Mouse (Mus musculus): ENCODE results near the gene C130050O18Rik.

Gene C130050O18Rik

GRCm38 (mm10) chr5:139404801-139405401 lies at the start of gene C130050O18Rik:
C130050O18Rik (plus strand) TSS chr5:139405280.
- peak; percentile 72 for DNase-seq

- DNase-seq: peak; percentile 75
Measured at GRCm38 (mm10) chr5:139358653-139359052, 46.4 kb upstream of the C130050O18Rik start.

DNA sequence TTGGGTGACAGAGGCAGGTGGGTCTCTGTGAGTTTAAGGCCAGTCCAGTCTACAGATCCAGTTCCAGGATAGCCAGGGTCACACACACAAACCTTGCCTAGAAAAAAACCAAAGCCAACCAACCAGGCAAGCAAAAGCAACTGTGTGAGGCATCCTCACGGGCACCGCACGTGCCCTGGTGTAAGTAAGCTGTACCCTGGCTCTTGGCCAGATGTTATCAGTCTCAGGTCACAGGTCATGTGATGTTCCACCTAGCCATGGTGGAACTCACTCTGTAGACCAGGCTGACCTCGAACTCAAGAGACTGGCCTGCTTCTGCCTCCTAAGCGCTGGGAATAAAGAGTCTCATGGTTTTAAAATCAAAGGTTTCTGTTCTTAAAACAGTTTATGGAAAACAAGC lies 45.8 kb upstream of the C130050O18Rik start:
- no peak for DNase-seq

DNA sequence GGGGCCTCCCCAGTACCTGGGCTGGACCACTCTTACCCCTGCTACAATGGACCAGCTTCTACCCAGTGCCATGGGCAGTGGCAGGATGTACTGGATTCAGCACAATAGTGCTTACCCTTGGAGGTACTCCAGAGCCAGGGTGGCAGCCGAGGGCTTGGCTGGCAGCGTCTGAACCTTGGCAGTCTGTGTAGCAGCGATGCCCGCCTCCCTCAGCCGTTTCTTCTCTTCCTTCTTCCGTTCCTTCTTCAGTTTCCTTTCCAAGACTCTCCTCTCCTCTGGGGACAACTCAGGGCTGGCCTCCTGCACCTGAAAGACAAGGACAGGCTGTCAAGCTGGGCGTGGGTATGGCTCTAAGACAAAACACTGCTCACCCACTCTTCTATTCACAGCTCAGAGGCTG lies 41.2 kb upstream of the C130050O18Rik start:
- peak; percentile 63 for DNase-seq

DNA sequence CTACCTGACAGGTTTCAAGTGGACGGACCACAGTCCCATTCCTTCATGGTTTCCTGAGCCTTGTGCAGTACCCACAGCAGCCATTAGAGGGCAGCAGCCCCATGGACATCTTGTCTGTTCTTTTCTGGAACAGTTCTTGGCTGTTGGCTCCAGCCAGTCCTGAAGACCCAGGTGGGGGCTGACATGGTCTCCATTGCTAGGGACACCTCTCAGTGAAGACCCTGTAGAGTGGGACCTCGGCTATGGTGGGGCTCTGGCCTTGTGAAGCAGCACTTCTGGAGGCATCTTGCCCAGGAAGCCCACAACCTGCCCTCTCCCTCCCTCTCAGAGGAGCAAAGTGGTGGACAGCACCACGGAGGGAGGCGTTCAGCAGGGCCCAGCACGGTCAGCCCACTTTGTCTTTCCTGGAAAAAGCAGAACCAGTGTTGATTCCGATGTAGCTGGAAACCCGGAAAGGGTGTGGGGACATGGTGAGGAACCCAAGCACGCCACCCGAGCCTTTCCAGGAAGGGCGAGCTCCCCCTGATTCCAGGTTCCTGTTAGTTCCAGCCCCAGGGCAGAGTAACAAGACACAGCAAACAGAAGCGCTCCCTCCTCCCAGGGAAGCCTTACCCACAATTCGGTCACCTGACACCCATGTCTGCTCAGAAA lies 40.7 kb upstream of the C130050O18Rik start:
- peak; percentile 98 for DNase-seq

DNA sequence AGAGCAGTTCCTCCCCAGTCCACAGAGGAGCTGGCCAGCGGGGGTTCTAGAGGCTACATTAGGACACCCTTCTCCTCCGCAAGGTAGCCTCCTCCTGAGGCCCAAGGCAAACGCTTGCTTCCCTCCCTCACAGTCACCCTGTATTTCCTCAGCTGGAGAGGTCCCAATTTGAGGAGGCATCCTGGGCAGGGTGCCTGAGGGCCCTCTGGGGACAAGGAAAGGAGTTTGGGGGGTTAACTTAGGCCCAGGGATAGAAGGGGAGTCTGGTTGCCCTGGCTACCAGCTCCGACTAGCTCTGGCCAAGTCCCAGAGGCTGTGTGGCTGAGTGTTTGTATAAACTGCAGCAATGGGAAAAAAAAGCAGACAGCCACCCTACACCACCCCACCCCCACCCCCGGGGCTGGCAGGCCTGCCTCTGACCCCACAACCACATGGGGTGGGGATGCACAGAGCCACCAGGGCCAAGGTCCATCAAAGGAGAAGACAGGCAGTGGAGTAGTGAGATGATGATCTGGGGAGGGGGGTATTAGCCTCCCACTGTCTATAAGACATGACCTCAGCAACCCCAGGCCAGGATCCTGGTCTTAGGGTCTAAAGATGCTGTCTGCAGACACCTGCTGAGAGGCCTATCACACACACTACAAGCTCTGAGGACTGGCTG lies 40.0 kb upstream of the C130050O18Rik start:
- peak; percentile 75 for DNase-seq

DNA sequence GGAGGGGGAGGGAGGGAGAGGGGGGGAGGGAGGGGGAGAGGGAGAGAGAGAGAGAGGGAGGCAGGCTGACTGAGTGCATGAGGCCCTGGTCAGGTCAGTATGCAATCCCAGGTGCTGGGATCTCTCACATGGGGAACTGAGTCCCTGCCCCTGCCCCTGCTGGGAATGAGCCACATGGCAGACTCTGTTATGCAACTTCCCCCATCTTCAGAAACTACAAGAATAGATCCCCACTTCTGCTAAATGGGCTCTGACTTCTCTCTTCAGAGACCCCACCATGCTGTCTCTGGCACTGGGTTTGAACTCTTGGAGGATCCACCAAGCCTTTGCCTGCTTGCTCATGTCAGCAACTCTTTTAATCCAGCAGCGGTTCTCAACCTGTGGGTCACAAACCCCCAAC lies 39.3 kb upstream of the C130050O18Rik start:
- peak; percentile 65 for DNase-seq

DNA sequence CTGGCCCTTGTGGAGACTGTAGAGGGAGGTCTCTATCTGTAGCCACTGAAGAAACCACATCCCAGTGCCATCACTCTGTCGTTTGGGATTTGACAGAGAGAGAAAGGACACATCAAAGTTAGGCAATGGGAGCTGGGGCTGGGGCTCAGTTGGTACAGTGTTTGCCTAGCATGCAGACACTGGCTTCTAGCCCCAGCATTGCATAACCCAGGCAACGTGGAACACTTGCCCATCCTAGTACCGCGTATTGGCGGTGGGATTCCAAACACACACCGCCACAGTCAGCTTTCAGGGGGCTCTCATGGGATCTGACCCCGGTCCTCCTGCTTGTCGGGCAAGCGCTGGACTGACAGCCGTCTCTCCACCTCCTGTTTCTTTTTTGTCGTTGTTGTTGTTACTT lies 38.6 kb upstream of the C130050O18Rik start:
- DNase-seq: peak; percentile 70

- no peak for DNase-seq
Measured at GRCm38 (mm10) chr5:139367884-139368458, 37.1 kb upstream of the C130050O18Rik start.

DNA sequence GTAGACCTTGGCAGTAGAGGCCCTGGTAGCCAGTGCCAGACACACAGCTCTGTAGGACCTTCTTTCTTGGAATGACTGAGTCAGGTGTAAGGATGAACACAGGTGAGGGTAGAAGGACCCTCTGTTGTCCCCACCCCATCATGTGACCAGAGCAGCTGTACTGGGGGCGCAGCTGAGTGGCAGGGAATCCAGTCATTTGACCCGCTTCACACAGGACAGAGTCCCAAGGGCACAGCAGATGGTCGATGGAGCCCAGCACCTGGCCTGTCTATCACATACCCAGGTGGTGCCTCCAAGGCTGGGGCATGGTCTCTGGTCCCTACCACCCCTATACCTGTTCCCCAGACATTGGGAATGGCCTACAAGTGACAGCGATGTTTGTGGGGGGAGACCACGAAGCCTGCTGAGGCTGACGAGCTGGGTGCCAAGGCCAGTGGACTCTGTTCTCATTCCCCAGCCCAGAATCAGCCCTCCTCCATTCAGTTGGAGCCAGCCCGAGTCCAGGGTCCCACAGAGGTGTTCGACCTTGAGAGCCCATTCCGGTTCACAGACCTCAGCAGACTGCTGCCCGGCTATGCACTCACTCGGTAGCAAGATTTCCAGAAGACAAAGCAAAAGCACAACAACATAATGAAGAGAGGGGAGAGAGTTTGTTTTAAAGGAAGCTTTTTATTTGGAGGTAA lies 36.3 kb upstream of the C130050O18Rik start:
- DNase-seq: no peak

DNA sequence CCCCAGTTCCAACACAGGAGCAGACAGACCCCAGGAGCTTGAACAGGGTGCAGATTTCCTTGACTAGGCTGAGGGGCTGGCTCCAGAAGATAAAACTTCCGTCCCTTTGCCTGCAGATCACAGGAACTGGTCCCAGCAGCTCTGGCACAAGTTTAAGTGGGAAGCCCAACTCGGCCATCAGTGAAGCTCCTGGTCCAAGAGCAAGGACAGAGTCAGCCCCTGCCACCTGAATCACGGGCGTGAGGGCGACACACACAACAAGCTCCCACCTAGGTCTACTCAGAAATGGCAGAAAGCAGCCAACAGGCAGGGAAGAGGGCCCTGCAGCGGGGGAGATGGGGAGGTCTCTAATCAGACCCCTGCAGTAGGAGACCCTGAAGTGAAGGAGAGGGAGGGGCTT lies 34.7 kb upstream of the C130050O18Rik start:
- no peak for DNase-seq

- DNase-seq: no peak
Measured at GRCm38 (mm10) chr5:139371118-139371517, 34.0 kb upstream of the C130050O18Rik start.

DNA sequence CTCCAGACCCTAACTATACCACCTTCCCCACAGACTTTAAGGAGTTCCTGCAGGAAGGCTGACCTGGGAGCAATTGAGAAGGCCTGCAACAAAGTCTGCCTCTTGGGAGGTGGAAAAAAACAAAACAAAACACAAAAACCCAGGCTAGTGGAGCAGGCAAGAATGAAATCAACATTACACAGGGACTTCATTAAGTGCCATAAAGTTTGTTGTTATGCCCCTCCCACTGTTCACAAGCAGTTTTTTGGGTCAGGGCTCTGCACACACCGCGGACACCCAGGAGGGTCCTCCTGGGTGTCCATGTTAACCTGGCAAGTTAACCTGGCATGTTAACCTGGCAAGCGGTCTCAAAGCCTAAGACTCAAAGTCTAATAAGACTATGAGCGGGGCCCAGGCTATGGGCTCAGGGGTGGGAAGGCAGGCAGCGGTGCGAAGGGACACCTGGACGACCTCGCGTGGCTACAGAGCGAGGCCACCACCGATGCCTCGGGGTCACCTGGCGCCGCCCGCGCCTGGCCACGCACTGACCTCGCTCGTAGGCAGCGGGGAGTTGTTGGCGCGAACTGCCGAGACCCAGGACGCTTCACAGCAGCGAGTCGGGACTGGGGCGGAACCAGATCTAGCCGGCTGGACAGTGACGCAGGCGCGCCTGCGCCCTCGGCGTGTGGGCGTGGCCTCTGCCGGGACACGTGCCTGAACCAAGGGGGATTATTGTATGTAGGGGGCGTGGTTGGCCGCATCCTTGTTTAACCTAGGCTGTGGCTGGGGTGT lies 33.3 kb upstream of the C130050O18Rik start:
- peak; percentile 97 for DNase-seq

DNA sequence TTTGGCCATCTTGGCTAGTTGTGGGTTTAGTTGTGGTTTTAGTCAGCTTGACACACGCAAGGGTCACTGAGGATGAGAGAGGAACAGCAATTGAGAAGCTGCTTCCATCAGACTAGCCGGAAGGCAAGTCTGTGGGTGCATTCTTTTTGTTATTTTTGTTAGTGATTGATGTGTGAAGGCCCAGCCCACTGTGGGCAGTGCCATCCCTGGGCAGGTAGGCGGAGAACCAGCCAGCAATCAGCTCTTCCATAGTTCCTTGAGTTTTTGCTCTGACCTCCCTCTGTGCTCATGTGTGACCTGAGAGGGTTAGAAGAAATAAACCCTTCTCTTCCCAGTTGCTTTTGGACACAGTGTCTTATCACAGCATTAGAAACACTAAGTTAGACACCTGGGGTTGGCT lies 32.0 kb upstream of the C130050O18Rik start:
- no peak for DNase-seq

GRCm38 (mm10) chr5:139373889-139374444 lies 31.1 kb upstream of the C130050O18Rik start:
- DNase-seq: no peak

- DNase-seq: no peak
Measured at GRCm38 (mm10) chr5:139374841-139375240, 30.2 kb upstream of the C130050O18Rik start.

DNA sequence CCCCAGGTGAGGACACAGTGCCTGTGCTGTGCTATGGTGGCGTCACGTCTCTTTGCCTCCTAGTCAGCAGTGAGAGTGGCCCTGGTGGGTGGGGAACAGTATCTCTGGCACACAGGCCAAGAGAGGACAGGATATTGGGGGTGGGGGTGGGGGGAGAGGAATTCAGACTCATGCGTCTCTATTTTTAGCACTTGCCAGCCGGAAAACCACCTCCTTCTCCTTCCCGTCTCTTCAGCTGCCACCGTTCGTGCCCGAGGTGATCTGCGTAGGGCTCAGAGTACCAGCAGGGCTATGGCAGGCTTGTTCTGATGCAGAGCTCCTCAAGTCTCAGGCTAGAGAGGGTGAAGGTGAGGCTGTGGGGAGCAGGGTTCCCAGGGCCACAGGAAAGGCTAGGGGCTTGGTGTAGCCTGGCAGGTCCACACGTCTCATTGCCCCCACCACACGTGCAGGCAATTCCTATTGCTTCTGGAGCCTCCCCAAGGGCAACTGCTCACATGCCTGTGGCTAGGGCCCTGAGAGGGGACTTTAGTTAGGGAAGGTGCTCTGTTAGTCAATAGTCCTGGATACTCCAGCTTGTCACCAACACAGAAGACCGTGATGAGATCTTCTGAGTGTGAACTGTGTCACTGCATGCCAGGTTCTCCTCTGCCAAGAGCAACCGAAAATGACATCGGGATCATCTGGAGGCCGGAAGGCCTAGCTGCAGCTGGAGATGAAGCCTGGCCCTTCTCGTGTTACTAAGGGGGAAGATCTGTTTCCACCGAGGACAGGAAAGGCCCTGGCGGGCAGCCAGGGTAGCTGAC lies 27.4 kb upstream of the C130050O18Rik start, which contains the start of gene Gpr146:
Gpr146 (plus strand) TSS at position 230 of the 803 bp plus-strand sequence.
- peak; percentile 89 for DNase-seq

DNA sequence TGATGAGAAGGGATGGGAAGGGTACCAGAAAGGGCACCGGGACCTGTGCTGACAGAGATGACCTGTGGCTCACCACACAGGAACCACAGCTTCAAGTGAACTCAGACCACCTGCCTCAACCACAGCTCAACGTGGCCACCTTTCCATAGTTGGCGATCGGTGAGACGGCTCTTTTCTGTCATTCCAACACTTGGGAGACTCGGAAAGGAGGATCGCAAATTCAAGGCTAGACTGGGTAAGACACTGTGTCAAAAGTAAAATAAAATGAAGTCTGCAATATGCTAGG lies 26.9 kb upstream of the C130050O18Rik start:
- no peak for DNase-seq

DNA sequence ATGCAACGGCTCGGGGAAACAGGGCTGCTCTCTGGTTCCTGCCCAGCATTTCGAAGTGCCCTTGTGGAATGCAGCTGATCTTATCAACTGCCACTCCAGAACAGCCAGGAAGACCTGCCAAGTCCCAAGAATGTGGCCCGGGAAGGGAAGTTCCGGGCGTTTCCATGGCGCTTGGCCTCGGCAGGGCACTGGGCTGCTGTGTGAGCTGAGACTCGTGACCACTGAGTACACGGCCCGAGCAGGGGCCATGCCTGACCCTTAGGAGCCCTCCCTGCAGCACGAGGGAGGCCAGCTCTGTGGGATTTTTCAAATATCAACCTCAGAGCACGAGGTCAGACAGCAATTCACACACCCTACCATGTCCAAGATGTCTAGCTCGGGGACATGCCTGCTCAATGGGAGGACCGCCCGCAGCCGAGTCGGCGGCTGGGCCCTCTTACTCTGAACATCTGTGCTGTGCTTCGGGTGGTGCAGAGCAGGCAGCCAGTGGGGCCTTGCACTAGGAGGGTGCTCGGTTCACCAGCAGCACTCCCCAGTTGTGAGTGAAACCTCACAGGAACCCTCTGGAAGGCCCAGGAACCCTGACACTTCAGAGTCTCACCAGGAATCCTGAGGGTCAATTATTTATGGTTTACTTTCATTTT lies 26.0 kb upstream of the C130050O18Rik start:
- DNase-seq: peak; percentile 97

DNA sequence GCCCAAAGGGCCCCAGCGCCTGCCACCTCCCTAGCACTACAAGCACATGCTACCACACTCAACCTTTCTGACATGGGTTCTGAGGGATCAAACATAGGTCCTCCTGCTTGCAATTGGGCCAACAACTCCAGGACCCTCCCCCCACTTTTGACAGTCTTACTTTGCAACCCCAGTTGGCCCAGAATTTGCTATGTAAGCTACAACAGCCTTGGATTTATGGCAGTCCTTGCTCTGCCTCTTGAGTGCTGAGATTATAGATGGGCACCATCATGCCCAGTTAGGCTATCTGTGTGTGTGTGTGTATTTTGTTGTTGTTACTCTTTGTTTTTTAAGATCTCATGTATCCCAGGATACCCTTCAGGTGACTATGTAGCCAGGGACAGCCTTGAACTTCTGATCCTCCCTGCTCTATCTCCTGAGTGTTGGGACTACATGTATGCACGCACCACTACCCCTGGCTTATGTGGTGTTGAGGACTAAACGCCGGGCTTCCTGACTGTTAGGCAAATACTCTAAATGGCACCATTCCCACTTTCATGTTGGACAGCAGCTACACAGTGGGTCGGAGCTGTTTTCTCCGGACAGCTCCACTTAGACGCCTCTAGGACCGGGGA lies 25.2 kb upstream of the C130050O18Rik start:
- no peak for DNase-seq
